Mouse (Mus musculus): ENCODE measurements at regions not wholly inside any gene's neighbourhood (a gene's known extent, or its start where the extent isn't known, plus 50 kb on each side); places are given as distances from the start of the nearest gene placed in this dataset.
A peak's percentile ranks its signal among the peaks of the same experiment; 100 is the strongest.

GRCm38 (mm10) chr1:61331456-61331855 lies 307.2 kb upstream of the Pard3b start:
- peak; percentile 28 for DNase-seq (ENCODE audit: low spot score)
- TF ChIP-seq POLR2A (IDR thresholded peaks at IDR 0.05; ENCODE audit: borderline replicate concordance, extremely low read depth, insufficient read depth, insufficient read length) = no peak
- Histone ChIP-seq H3K4me3 (replicated peaks; ENCODE audit: low read length) (no peak overlapping the region), H3K27me3 (ENCODE audit: control insufficient read depth, insufficient read depth, low read length) (no peaks in the 10 kb centered on the region), H3K36me3 (ENCODE audit: control insufficient read depth, insufficient read depth, low read length) (no peaks in the 10 kb centered on the region), H3K9me3 (ENCODE audit: control insufficient read depth, low read length) (no peaks in the 10 kb centered on the region), H3K4me2 (replicated peaks; ENCODE audit: low read depth, low read length, severe bottlenecking) (no peak overlapping the region), H3K4me1 (ENCODE audit: control insufficient read depth, insufficient read depth, low read length) (no peaks in the 10 kb centered on the region), H3K9ac (ENCODE audit: low read depth, low read length, severe bottlenecking) (no peak overlapping the region), H3K27ac (replicated peaks; ENCODE audit: low read depth, low read length) (no peak overlapping the region)
- 43% methylated on average over 2 of the region's 2 CpGs for WGBS
- ATAC-seq (ENCODE audit: low FRiP score, low read depth) = no peak

GRCm38 (mm10) chr1:61331906-61332305 lies 306.7 kb upstream of the Pard3b start:
- 43% methylated on average over 3 of the region's 3 CpGs for WGBS
- Histone ChIP-seq H3K4me1 (ENCODE audit: control insufficient read depth, insufficient read depth, low read length) (no peaks in the 10 kb centered on the region), H3K9me3 (ENCODE audit: control insufficient read depth, low read length) (no peaks in the 10 kb centered on the region), H3K27me3 (ENCODE audit: control insufficient read depth, insufficient read depth, low read length) (no peaks in the 10 kb centered on the region), H3K27ac (replicated peaks; ENCODE audit: low read depth, low read length) (no peak overlapping the region), H3K4me2 (replicated peaks; ENCODE audit: low read depth, low read length, severe bottlenecking) (no peak overlapping the region), H3K4me3 (replicated peaks; ENCODE audit: low read length) (no peak overlapping the region), H3K9ac (ENCODE audit: low read depth, low read length, severe bottlenecking) (no peak overlapping the region), H3K36me3 (ENCODE audit: control insufficient read depth, insufficient read depth, low read length) (no peaks in the 10 kb centered on the region)
- ATAC-seq (ENCODE audit: low FRiP score, low read depth) = no peak
- no peak for TF ChIP-seq POLR2A (IDR thresholded peaks at IDR 0.05; ENCODE audit: borderline replicate concordance, extremely low read depth, insufficient read depth, insufficient read length)
- DNase-seq (ENCODE audit: low spot score) = no peak

- ATAC-seq (ENCODE audit: low FRiP score, low read depth) = no peak
- Histone ChIP-seq H3K36me3 (ENCODE audit: control insufficient read depth, insufficient read depth, low read length) (no peaks in the 10 kb centered on the region), H3K4me2 (replicated peaks; ENCODE audit: low read depth, low read length, severe bottlenecking) (no peak overlapping the region), H3K27me3 (ENCODE audit: control insufficient read depth, insufficient read depth, low read length) (no peaks in the 10 kb centered on the region), H3K4me1 (ENCODE audit: control insufficient read depth, insufficient read depth, low read length) (no peaks in the 10 kb centered on the region), H3K9ac (ENCODE audit: low read depth, low read length, severe bottlenecking) (no peak overlapping the region), H3K4me3 (replicated peaks; ENCODE audit: low read length) (no peak overlapping the region), H3K27ac (replicated peaks; ENCODE audit: low read depth, low read length) (no peak overlapping the region), H3K9me3 (ENCODE audit: control insufficient read depth, low read length) (no peaks in the 10 kb centered on the region)
- TF ChIP-seq POLR2A (IDR thresholded peaks at IDR 0.05; ENCODE audit: borderline replicate concordance, extremely low read depth, insufficient read depth, insufficient read length) = no peak
- WGBS = 67% methylated on average over 2 of the region's 2 CpGs
- DNase-seq (ENCODE audit: low spot score) = no peak
Measured at GRCm38 (mm10) chr1:61336367-61336766, 302.3 kb upstream of the Pard3b start.

- no peak for ATAC-seq (ENCODE audit: low FRiP score, low read depth)
- TF ChIP-seq POLR2A (IDR thresholded peaks at IDR 0.05; ENCODE audit: borderline replicate concordance, extremely low read depth, insufficient read depth, insufficient read length) = no peak
- DNase-seq (ENCODE audit: low spot score) = no peak
- no peak overlapping the region for H3K27ac ChIP-seq (replicated peaks; ENCODE audit: low read depth, low read length)
- H3K4me1 ChIP-seq (ENCODE audit: control insufficient read depth, insufficient read depth, low read length) = no peaks in the 10 kb centered on the region
- no peak overlapping the region for H3K9ac ChIP-seq (ENCODE audit: low read depth, low read length, severe bottlenecking)
- H3K4me3 ChIP-seq (replicated peaks; ENCODE audit: low read length) = no peak overlapping the region
- 86% methylated on average over 1 of the region's 1 CpGs for WGBS
- no peaks in the 10 kb centered on the region for H3K9me3 ChIP-seq (ENCODE audit: control insufficient read depth, low read length)
- H3K27me3 ChIP-seq (ENCODE audit: control insufficient read depth, insufficient read depth, low read length) = no peaks in the 10 kb centered on the region
- H3K4me2 ChIP-seq (replicated peaks; ENCODE audit: low read depth, low read length, severe bottlenecking) = no peak overlapping the region
- no peaks in the 10 kb centered on the region for H3K36me3 ChIP-seq (ENCODE audit: control insufficient read depth, insufficient read depth, low read length)
Measured at GRCm38 (mm10) chr1:61352921-61353320, 285.7 kb upstream of the Pard3b start.

GRCm38 (mm10) chr1:61353481-61353880 lies 285.1 kb upstream of the Pard3b start:
- no peak overlapping the region for H3K4me3 ChIP-seq (replicated peaks; ENCODE audit: low read length)
- H3K9me3 ChIP-seq (ENCODE audit: control insufficient read depth, low read length) = no peaks in the 10 kb centered on the region
- peak; percentile 25 for DNase-seq (ENCODE audit: low spot score)
- 7% methylated on average over 3 of the region's 3 CpGs for WGBS
- no peak for TF ChIP-seq POLR2A (IDR thresholded peaks at IDR 0.05; ENCODE audit: borderline replicate concordance, extremely low read depth, insufficient read depth, insufficient read length)
- H3K36me3 ChIP-seq (ENCODE audit: control insufficient read depth, insufficient read depth, low read length) = no peaks in the 10 kb centered on the region
- H3K4me2 ChIP-seq (replicated peaks; ENCODE audit: low read depth, low read length, severe bottlenecking) = no peak overlapping the region
- no peaks in the 10 kb centered on the region for H3K4me1 ChIP-seq (ENCODE audit: control insufficient read depth, insufficient read depth, low read length)
- no peak overlapping the region for H3K27ac ChIP-seq (replicated peaks; ENCODE audit: low read depth, low read length)
- ATAC-seq (ENCODE audit: low FRiP score, low read depth) = no peak
- H3K9ac ChIP-seq (ENCODE audit: low read depth, low read length, severe bottlenecking) = no peak overlapping the region
- H3K27me3 ChIP-seq (ENCODE audit: control insufficient read depth, insufficient read depth, low read length) = no peaks in the 10 kb centered on the region

GRCm38 (mm10) chr1:61355241-61355640 lies 283.4 kb upstream of the Pard3b start:
- no peak overlapping the region for H3K4me3 ChIP-seq (replicated peaks; ENCODE audit: low read length)
- 29% methylated on average over 5 of the region's 5 CpGs for WGBS

More at GRCm38 (mm10) chr1:61355241-61355640, 283.4 kb upstream of the Pard3b start:
- H3K4me2 ChIP-seq (replicated peaks; ENCODE audit: low read depth, low read length, severe bottlenecking) = no peak overlapping the region
- H3K9ac ChIP-seq (ENCODE audit: low read depth, low read length, severe bottlenecking) = no peak overlapping the region
- no peaks in the 10 kb centered on the region for H3K4me1 ChIP-seq (ENCODE audit: control insufficient read depth, insufficient read depth, low read length)
- no peak overlapping the region for H3K27ac ChIP-seq (replicated peaks; ENCODE audit: low read depth, low read length)
- H3K9me3 ChIP-seq (ENCODE audit: control insufficient read depth, low read length) = no peaks in the 10 kb centered on the region
- no peak for DNase-seq (ENCODE audit: low spot score)
- H3K36me3 ChIP-seq (ENCODE audit: control insufficient read depth, insufficient read depth, low read length) = no peaks in the 10 kb centered on the region
- TF ChIP-seq POLR2A (IDR thresholded peaks at IDR 0.05; ENCODE audit: borderline replicate concordance, extremely low read depth, insufficient read depth, insufficient read length) = no peak
- H3K27me3 ChIP-seq (ENCODE audit: control insufficient read depth, insufficient read depth, low read length) = no peaks in the 10 kb centered on the region
- ATAC-seq (ENCODE audit: low FRiP score, low read depth) = no peak
